Mouse (Mus musculus) bone marrow, adult 2 months (tissue): Measurements from ENCODE around the gene Mfn2.

Source experiments
- CTCF ChIP-seq: fragments of 200-500 bp; IDR thresholded peaks from 2 replicates; pipeline ENCODE4 v1.5.1; 2011; ENCODE audit warnings: low read length, control low read depth; ENCODE audit not compliant: control insufficient read depth, insufficient read depth
- POLR2A ChIP-seq: fragments of 200-500 bp; IDR thresholded peaks from 2 replicates; pipeline ENCODE4 v1.6.1; 2011; ENCODE audit warnings: low read depth, mild to moderate bottlenecking, control low read depth, low read length, borderline replicate concordance; ENCODE audit not compliant: control insufficient read depth

- TF ChIP-seq POLR2A (no peak), CTCF (no peak)
Observed at GRCm38 (mm10) chr4:147896411-147896810, 8.1 kb downstream of the Mfn2 start.
